Mouse (Mus musculus): ENCODE results near the gene Ptprk. TPM values are rescaled to one million over a fixed set of nuclear protein-coding genes. Genes with fewer than 3 reads are reported as not detected.

Ptprk gene
- total RNA-seq, 2 experiments from 2014 or later = 20.9 to 21.0 TPM

- intact Hi-C loops (cut with DNase I) = no loop called here
- DNase-seq = no peak
These were observed 30.6 kb downstream of the Ptprk start for GRCm38 (mm10) chr10:28105247-28105646.

GRCm38 (mm10) chr10:28112826-28113589 is 38.4 kb downstream of the Ptprk start:
- peak; percentile 30 to 33 for DNase-seq
- intact Hi-C loops (cut with DNase I) = no loop called here

- intact Hi-C loops (cut with DNase I) = no loop called here
- peak; percentile 29 to 31 for DNase-seq
These were observed 39.3 kb downstream of the Ptprk start for GRCm38 (mm10) chr10:28113879-28114278.

- no peak for DNase-seq
- intact Hi-C loops (cut with DNase I) = no loop called here
These were observed 42.4 kb downstream of the Ptprk start for GRCm38 (mm10) chr10:28116982-28117381.

GRCm38 (mm10) chr10:28118783-28119365 is 44.3 kb downstream of the Ptprk start:
- no peak for DNase-seq
- intact Hi-C loops (cut with DNase I) = no loop called here

GRCm38 (mm10) chr10:28123881-28124280 is 49.3 kb downstream of the Ptprk start:
- DNase-seq = no peak
- intact Hi-C loops (cut with DNase I) = no loop called here

- no peak for DNase-seq
- intact Hi-C loops (cut with DNase I) = no loop called here
These were observed 53.4 kb downstream of the Ptprk start for GRCm38 (mm10) chr10:28128011-28128410.

- intact Hi-C loops (cut with DNase I) = no loop called here
- DNase-seq = no peak
These were observed 53.8 kb downstream of the Ptprk start for GRCm38 (mm10) chr10:28128450-28128849.

GRCm38 (mm10) chr10:28130422-28130821 is 55.8 kb downstream of the Ptprk start:
- intact Hi-C loops (cut with DNase I) = no loop called here
- DNase-seq = no peak

- DNase-seq = no peak
- intact Hi-C loops (cut with DNase I) = no loop called here
These were observed 59.1 kb downstream of the Ptprk start for GRCm38 (mm10) chr10:28133770-28134169.

- no peak for DNase-seq
- intact Hi-C loops (cut with DNase I) = no loop called here
These were observed 63.8 kb downstream of the Ptprk start for GRCm38 (mm10) chr10:28138399-28138798.

- no peak for DNase-seq
- intact Hi-C loops (cut with DNase I) = no loop called here
These were observed 69.8 kb downstream of the Ptprk start for GRCm38 (mm10) chr10:28144459-28144858.

- DNase-seq = no peak
- intact Hi-C loops (cut with DNase I) = no loop called here
These were observed 70.7 kb downstream of the Ptprk start for GRCm38 (mm10) chr10:28145326-28145725.

GRCm38 (mm10) chr10:28155688-28156685 is 81.4 kb downstream of the Ptprk start:
- intact Hi-C loops (cut with DNase I) = no loop called here
- no peak for DNase-seq

- intact Hi-C loops (cut with DNase I) = no loop called here
- DNase-seq = no peak
These were observed 85.1 kb downstream of the Ptprk start for GRCm38 (mm10) chr10:28159716-28160115.

- intact Hi-C loops (cut with DNase I) = no loop called here
These were observed 86.7 kb downstream of the Ptprk start for GRCm38 (mm10) chr10:28161306-28161705.

GRCm38 (mm10) chr10:28164250-28164649 is 89.6 kb downstream of the Ptprk start:
- intact Hi-C loops (cut with DNase I) = no loop called here

More at GRCm38 (mm10) chr10:28161306-28161705, 86.7 kb downstream of the Ptprk start:
- DNase-seq = no peak

GRCm38 (mm10) chr10:28164746-28165145 is 90.1 kb downstream of the Ptprk start:
- intact Hi-C loops (cut with DNase I) = loop anchor here (5.0 kb wide), 1 partner anchor 87 kb away; no protein-coding TSS in a partner anchor
- DNase-seq = peak in 1 of 2 experiments; percentile 10

More at GRCm38 (mm10) chr10:28164250-28164649, 89.6 kb downstream of the Ptprk start:
- peak; percentile 18 to 22 for DNase-seq

GRCm38 (mm10) chr10:28166610-28167009 is 92.0 kb downstream of the Ptprk start:
- intact Hi-C loops (cut with DNase I) = loop anchor here (5.0 kb wide), 1 partner anchor 89 kb away; no protein-coding TSS in a partner anchor
- DNase-seq = no peak

GRCm38 (mm10) chr10:28167097-28167496 is 92.5 kb downstream of the Ptprk start:
- no peak for DNase-seq
- intact Hi-C loops (cut with DNase I) = loop anchor here (5.0 kb wide), 1 partner anchor 90 kb away; no protein-coding TSS in a partner anchor

GRCm38 (mm10) chr10:28171196-28171595 is 96.6 kb downstream of the Ptprk start:
- DNase-seq = no peak
- intact Hi-C loops (cut with DNase I) = no loop called here
